Mouse (Mus musculus): Measurements from ENCODE around the gene March9. TPM values are rescaled to one million over a fixed set of nuclear protein-coding genes. Genes with fewer than 3 reads are reported as not detected.

March9 gene
- polyA plus RNA-seq, 2 experiments, result 2.7 to 8.6 TPM

DNA sequence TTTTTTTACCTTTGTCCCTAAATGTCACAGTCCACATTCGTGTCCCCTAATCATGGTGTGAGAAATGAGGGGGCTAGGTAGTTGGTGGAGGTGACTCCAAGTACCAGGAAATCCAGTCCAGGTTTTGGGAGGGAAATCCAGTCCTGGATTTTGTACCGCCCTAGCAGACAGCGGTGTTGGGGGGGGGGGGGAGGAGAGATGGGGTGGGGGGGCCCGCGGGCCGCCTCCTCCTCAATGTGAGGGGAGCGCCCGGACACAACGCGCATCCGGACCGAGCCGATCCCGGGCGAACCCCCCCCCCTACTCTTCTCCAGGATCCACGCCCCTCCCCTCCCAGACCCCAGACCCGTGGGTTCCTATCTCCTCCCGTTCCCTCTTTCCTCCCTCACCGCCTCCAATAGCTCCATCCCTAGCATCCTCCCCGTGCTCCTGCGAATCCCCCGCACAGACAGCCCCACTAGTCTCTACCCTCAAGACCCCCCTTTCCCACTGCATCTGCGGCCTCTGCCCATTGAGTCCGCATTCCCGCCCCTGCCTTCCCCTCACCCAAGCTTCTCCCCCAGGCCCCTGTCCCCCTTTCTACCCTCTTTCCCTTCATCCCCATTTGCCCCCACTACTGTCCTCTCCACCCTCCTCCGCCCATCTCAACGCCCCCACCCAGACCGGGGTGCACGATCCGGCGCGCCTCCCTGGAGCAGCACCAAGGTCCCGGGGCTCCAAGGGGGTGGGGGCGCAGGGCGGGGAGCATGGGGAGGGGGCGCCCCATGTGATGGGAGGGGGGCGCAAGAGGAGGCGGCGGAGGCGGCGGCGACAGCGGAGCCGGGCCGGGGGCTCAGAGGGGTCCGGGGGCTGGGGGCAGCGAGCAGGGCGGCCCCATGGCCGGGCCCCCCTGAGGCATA lies 18.9 kb upstream of the March9 start:
- no peaks in the 10 kb centered on the region for H3K9me3 ChIP-seq (ENCODE audit: control insufficient read depth, low read length)
- peak overlapping the region; percentile 52 for H3K4me3 ChIP-seq (replicated peaks; ENCODE audit: low read length)
- H3K27me3 ChIP-seq (ENCODE audit: control insufficient read depth, insufficient read depth, low read length), result peaks cover 71% of the 10 kb centered on the region
- DNase-seq (ENCODE audit: low spot score) (peak; percentile 74), ATAC-seq (ENCODE audit: low FRiP score, low read depth) (no peak; the same call in 1 of the 2 replicates)
- peak overlapping the region; percentile 96 for H3K4me2 ChIP-seq (replicated peaks; ENCODE audit: low read depth, low read length, severe bottlenecking)
- no peak for TF ChIP-seq POLR2A (IDR thresholded peaks at IDR 0.05; ENCODE audit: borderline replicate concordance, extremely low read depth, insufficient read depth, insufficient read length)
- H3K27ac ChIP-seq (replicated peaks; ENCODE audit: low read depth, low read length), result no peak overlapping the region
- H3K9ac ChIP-seq (ENCODE audit: low read depth, low read length, severe bottlenecking), result peak overlapping the region; percentile 56
- peaks cover 9% of the 10 kb centered on the region; the same call in 1 of the 2 replicates for H3K4me1 ChIP-seq (ENCODE audit: control insufficient read depth, insufficient read depth, low read length)
- no peaks in the 10 kb centered on the region for H3K36me3 ChIP-seq (ENCODE audit: control insufficient read depth, insufficient read depth, low read length)
- 2% methylated on average over 24 of the region's 49 CpGs for WGBS

DNA sequence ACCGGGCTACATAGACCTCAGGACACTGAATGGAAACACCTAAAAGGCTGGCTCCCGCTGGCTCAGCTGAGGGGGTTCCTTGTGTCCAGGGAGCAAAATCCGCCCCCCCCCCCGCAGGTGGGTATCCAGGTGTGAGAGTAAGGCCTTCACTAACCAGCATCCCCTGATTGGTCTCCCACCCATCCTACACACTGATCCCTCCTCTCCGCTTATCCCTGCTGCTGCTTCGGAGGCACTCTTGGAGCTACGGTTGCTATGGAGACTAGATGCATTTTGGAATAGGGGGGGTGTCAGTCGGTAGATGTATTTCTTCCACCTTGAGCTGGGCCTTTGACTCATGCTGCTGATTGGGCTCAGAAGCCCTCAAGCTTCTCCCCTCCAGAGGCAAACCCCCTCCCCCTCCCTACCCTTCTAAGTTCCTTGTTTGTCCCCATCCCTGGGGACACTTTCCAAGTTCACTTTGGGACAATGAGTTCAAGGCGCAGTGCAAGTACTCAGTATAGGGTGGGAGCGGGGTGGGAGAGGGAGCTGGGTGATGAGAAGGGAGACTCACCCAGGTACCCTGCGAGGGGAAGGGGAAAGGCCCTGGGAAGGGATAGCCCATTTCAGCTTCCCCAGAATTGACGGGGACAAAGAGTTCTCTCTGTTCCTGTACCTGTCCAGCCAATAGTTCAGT lies 18.2 kb upstream of the March9 start:
- WGBS, result 8% methylated on average over 11 of the region's 12 CpGs
- no peak for TF ChIP-seq POLR2A (IDR thresholded peaks at IDR 0.05; ENCODE audit: borderline replicate concordance, extremely low read depth, insufficient read depth, insufficient read length)
- H3K9ac ChIP-seq (ENCODE audit: low read depth, low read length, severe bottlenecking), result no peak overlapping the region
- H3K9me3 ChIP-seq (ENCODE audit: control insufficient read depth, low read length), result no peaks in the 10 kb centered on the region
- DNase-seq (ENCODE audit: low spot score), result no peak
- no peaks in the 10 kb centered on the region for H3K36me3 ChIP-seq (ENCODE audit: control insufficient read depth, insufficient read depth, low read length)
- peak overlapping the region; percentile 96 for H3K4me2 ChIP-seq (replicated peaks; ENCODE audit: low read depth, low read length, severe bottlenecking)
- ATAC-seq (ENCODE audit: low FRiP score, low read depth), result no peak
- peak overlapping the region; percentile 52 for H3K4me3 ChIP-seq (replicated peaks; ENCODE audit: low read length)
- peaks cover 65% of the 10 kb centered on the region for H3K27me3 ChIP-seq (ENCODE audit: control insufficient read depth, insufficient read depth, low read length)
- peaks cover 9% of the 10 kb centered on the region; the same call in 1 of the 2 replicates for H3K4me1 ChIP-seq (ENCODE audit: control insufficient read depth, insufficient read depth, low read length)
- H3K27ac ChIP-seq (replicated peaks; ENCODE audit: low read depth, low read length), result no peak overlapping the region

DNA sequence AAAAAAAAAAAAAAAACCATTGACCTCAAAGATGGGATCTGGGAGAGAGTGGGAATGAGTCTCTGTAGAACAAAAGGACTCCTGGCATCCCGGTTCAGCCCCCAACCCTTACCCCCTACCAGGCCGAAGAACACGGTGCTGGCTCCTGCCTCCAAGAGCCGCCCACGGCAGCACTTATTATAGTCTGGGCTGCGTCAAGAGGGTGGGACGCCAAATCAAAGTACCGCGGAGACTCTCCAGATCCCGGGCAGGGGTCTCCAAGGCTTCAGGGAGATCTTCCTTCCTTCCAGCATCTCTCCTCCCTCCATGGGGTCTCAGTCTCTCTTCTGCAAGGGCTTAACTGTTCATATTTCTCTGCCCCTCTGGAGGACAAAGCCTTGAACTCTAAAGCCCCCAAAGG lies 17.5 kb upstream of the March9 start:
- Histone ChIP-seq H3K4me3 (replicated peaks; ENCODE audit: low read length) (no peak overlapping the region), H3K27ac (replicated peaks; ENCODE audit: low read depth, low read length) (no peak overlapping the region), H3K36me3 (ENCODE audit: control insufficient read depth, insufficient read depth, low read length) (no peaks in the 10 kb centered on the region), H3K4me2 (replicated peaks; ENCODE audit: low read depth, low read length, severe bottlenecking) (no peak overlapping the region), H3K4me1 (ENCODE audit: control insufficient read depth, insufficient read depth, low read length) (peaks cover 9% of the 10 kb centered on the region; the same call in 1 of the 2 replicates), H3K27me3 (ENCODE audit: control insufficient read depth, insufficient read depth, low read length) (peaks cover 59% of the 10 kb centered on the region), H3K9ac (ENCODE audit: low read depth, low read length, severe bottlenecking) (no peak overlapping the region), H3K9me3 (ENCODE audit: control insufficient read depth, low read length) (no peaks in the 10 kb centered on the region)
- WGBS, result 4% methylated on average over 10 of the region's 10 CpGs
- ATAC-seq (ENCODE audit: low FRiP score, low read depth) (no peak), DNase-seq (ENCODE audit: low spot score) (no peak)
- no peak for TF ChIP-seq POLR2A (IDR thresholded peaks at IDR 0.05; ENCODE audit: borderline replicate concordance, extremely low read depth, insufficient read depth, insufficient read length)

DNA sequence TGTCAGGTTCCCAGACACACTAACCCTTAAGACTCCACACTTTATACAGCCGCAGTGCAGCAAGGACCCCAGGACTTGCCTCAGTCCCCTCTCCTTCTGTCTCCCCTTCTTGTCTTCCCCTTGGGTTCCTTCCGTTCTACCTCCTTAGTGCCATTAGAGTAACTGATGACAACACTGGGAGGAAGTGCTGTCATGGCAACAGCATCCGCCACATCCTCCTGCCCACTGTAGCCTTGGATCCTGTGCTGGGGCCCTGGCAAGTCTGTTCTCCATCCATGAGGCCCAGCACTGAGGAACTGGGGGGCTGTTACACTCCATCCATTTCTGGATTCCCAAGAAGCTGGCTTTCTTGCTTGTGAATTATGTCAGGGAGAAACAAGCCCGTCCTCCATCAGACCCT lies 16.1 kb upstream of the March9 start:
- no peak for DNase-seq (ENCODE audit: low spot score)
- Histone ChIP-seq H3K9me3 (ENCODE audit: control insufficient read depth, low read length) (no peaks in the 10 kb centered on the region), H3K4me1 (ENCODE audit: control insufficient read depth, insufficient read depth, low read length) (peaks cover 11% of the 10 kb centered on the region; the same call in 1 of the 2 replicates), H3K4me3 (replicated peaks; ENCODE audit: low read length) (no peak overlapping the region), H3K36me3 (ENCODE audit: control insufficient read depth, insufficient read depth, low read length) (no peaks in the 10 kb centered on the region), H3K4me2 (replicated peaks; ENCODE audit: low read depth, low read length, severe bottlenecking) (no peak overlapping the region), H3K27me3 (ENCODE audit: control insufficient read depth, insufficient read depth, low read length) (peaks cover 50% of the 10 kb centered on the region), H3K27ac (replicated peaks; ENCODE audit: low read depth, low read length) (no peak overlapping the region), H3K9ac (ENCODE audit: low read depth, low read length, severe bottlenecking) (no peak overlapping the region)
- ATAC-seq (ENCODE audit: low FRiP score, low read depth), result no peak
- WGBS, result 35% methylated on average over 4 of the region's 4 CpGs
- no peak for TF ChIP-seq POLR2A (IDR thresholded peaks at IDR 0.05; ENCODE audit: borderline replicate concordance, extremely low read depth, insufficient read depth, insufficient read length)

DNA sequence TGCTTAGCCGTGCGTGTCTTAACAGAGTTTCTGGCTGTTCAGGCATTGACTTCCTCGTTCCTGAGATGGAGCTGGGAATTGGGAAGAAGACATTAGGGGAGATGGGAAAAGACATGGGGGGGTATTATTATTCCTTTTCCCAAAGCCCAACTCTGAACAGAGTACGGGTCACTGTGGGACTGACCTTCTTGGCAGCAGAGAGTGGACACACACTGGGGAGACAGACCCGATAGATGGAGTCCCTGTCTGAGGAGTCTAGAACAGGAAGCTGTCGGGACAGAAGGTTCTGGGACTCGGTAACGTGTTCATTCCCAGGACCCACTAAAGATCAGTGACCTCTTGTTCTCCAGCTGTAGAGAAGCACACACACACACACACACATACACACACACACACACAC lies 15.7 kb upstream of the March9 start:
- 65% methylated on average over 8 of the region's 8 CpGs for WGBS
- no peak for DNase-seq (ENCODE audit: low spot score)
- Histone ChIP-seq H3K4me3 (replicated peaks; ENCODE audit: low read length) (no peak overlapping the region), H3K4me2 (replicated peaks; ENCODE audit: low read depth, low read length, severe bottlenecking) (no peak overlapping the region), H3K9ac (ENCODE audit: low read depth, low read length, severe bottlenecking) (no peak overlapping the region), H3K9me3 (ENCODE audit: control insufficient read depth, low read length) (no peaks in the 10 kb centered on the region), H3K4me1 (ENCODE audit: control insufficient read depth, insufficient read depth, low read length) (peaks cover 15% of the 10 kb centered on the region; the same call in 1 of the 2 replicates), H3K27me3 (ENCODE audit: control insufficient read depth, insufficient read depth, low read length) (peaks cover 46% of the 10 kb centered on the region), H3K36me3 (ENCODE audit: control insufficient read depth, insufficient read depth, low read length) (no peaks in the 10 kb centered on the region), H3K27ac (replicated peaks; ENCODE audit: low read depth, low read length) (no peak overlapping the region)
- no peak for TF ChIP-seq POLR2A (IDR thresholded peaks at IDR 0.05; ENCODE audit: borderline replicate concordance, extremely low read depth, insufficient read depth, insufficient read length)
- no peak for ATAC-seq (ENCODE audit: low FRiP score, low read depth)
